Mouse (Mus musculus): ENCODE measurements around the gene Olfr224.
"Not testable (repeated sequence)": the region's sequence is repeated elsewhere in the genome, so short reads cannot be mapped to it uniquely, and the experiment has no call there.

Gene Olfr224

GRCm38 (mm10) chr11:58570405-58570804, at the start of gene Olfr224:
Gene Olfr224 (minus strand): TSS chr11:58570553.
- DNase-seq, result no peak

DNA sequence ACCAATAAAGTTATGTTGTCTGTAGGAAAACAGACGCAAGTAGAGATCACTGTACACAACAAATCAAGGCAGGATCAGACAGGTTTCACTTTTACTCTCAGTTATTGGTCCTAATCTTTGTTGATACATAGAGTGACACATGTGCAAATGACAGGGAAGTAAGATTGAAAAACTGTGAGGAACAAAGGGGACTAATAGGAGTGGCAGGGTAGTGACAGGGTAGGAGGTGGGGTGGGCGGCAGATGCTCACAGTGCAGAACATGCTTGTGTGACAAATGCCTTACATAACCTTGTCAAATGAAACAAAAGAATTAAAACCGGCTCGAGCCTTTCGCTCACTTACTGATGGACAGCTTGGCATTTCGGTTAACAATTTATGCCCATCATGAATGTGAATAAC, 48.4 kb upstream of the Olfr224 start:
- no peak for DNase-seq

DNA sequence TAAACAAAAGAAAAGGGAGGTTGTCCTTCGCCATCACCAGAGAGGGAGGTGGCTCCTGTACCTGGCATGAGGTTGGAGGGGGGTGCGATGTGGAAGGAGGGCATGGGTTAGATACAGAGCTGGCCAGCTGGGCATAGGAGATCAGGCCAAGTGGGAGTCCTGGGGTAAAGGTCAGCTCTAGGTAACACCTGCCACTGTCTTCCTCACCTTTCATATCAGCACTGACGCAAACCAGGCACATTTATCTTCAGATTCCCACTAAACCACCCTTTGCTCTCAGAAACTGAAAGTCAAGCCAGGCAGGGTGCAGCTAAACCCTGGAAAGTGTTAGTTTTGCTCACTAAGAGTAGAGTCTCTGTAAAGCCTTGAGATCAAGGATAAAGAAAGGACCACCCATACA, 48.0 kb upstream of the Olfr224 start:
- no peak for DNase-seq

DNA sequence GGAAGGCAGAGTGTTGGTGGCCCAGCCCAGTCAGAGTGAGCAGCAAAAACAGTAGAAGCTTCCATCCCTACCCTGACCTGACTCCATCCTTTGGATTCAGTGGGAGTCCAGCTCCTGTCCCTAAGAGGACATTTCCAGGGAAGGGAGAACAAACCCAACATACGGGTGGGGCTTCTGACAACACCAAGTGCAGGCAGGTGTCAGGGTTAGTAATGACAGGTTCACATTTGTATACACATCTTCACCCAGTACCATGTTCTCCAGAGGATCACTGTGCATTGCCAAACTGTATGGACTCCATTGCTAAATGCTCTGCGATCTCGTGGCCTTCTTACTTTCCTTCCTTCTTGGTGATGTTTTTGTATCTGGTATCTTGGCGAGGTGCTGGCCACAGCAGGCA, 45.6 kb upstream of the Olfr224 start, which contains the start of gene 2210407C18Rik:
Gene 2210407C18Rik (minus strand): TSS at position 101 of the 400 bp plus-strand sequence.
- no peak for DNase-seq

GRCm38 (mm10) chr11:58614526-58614925, 44.2 kb upstream of the Olfr224 start:
- DNase-seq, result peak in 1 of 2 experiments; percentile 7

- no peak for DNase-seq
Measured at GRCm38 (mm10) chr11:58613359-58613758, 43.0 kb upstream of the Olfr224 start.

DNA sequence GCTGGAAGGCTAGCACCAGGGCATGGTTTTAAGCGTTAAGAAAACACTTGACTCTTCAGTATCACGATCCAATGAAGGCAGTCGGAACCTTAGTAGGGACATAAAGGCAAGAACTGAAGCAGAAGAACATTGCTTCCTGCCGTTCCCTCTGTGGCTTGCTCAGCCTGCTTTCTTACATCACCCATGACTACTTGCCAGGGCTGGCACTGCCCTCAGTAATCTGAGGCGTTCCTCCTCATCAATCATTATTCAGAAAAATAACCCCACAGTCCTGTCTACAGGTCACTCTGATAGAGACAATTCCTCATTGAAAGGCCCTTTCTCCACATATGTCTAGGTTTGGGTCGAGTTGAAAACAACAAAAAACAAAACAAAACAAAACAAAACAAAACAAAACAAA, 36.7 kb upstream of the Olfr224 start:
- no peak for DNase-seq

- DNase-seq, result no peak
Measured at GRCm38 (mm10) chr11:58606177-58606919, 36.0 kb upstream of the Olfr224 start.

DNA sequence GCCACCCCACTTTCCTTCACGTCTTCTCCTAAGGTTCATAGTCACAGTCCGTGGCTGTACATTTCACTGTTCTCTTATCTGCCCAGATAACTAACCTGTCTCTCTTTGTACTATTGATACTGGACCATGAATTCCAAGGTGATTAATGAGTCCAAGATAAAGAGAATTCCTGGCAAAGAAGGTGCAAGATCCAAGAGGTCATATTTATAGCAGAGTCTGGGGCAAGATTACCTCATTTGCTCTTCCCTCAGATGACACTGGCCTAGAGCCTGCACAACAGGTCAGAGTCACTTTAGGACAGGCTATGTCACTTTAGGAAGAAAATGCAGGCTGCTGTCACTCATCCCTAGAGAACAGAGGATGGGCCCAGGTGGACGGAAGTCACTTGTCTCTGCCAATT, 34.9 kb upstream of the Olfr224 start:
- no peak for DNase-seq

- DNase-seq, result no peak
Measured at GRCm38 (mm10) chr11:58604688-58605087, 34.3 kb upstream of the Olfr224 start.

DNA sequence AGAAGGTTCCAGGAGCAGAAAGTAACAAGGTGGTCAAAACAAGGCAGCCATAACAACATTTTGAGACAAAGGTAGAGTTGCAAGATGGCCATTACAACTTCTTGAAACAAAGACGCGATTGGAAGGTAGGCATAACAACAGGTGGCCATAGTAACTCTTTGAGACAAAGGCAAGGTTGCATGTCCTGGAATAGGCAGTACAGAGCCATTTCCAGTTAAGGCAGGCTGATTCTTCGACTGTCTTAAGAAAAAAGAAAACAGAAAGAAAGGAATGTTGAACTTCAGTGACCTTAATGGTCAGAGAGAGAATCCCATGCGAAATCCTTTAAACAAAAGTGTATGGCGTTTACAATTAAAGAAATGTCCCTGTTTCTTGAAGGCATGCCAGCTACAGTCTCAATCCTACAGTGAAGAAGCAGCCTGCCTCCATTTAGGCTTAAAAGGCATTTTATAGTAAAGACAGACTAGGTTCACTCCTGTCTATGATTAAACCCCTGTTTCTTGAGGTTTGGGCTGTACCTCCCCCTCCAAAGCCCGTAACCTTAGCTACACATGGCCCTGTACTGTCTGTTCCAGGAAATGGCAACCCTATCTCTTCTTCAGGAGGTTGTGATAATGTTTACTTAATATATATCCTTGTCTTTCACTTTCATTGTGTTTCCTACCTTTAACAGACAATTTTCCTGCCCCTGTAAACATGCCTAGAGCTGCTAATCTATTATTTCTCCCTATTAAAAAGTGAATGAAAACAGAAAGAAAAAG, 32.6 kb upstream of the Olfr224 start:
- no peak for DNase-seq

GRCm38 (mm10) chr11:58602062-58602461, 31.7 kb upstream of the Olfr224 start:
- DNase-seq, result no peak

DNA sequence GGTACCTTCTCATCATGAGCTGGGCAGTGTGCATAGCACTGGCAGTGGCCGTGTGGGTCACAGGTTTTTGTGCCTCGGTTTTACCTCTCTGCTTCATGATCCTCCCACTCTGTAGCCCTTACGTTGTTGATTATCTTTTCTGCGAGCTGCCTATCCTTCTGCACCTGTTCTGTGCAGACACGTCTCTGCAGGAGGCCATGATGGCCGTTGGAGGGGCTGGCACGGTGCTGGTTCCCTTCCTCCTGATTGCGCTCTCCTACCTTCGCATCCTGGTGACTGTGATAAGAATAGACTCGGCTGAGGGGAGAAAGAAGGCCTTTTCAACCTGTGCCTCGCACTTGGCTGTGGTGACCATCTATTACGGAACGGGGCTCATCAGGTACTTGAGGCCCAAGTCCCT, 27.5 kb upstream of the Olfr224 start:
- DNase-seq, result no peak

GRCm38 (mm10) chr11:58594814-58595213, 24.5 kb upstream of the Olfr224 start, which contains the start of gene Olfr324:
Gene Olfr324 (plus strand): TSS chr11:58595114.
- DNase-seq, result no peak

GRCm38 (mm10) chr11:58588620-58589250, 18.4 kb upstream of the Olfr224 start:
- DNase-seq, result no peak

DNA sequence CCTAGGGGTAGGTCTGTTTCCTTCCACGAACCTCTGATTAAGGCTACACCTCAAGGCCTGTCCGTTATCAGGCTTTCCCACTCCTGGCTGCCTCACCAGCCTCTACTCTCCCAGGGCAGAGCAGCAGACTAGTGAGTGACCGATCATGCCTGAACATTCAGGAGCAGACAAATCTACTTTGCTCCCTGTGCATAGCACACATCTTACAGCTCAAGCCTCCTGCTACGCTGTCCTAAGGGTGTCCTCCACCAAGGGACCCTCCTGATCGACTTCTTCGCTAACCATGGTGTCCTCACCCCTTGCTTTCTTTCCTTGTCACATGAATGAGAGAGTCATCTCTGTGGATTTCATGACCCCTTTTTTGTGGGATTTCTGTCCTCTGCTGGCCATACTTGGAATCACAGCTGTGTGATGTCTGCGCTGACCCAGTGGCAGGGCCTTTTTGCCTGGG, 17.6 kb upstream of the Olfr224 start:
- peak; percentile 31 to 32 for DNase-seq

GRCm38 (mm10) chr11:58578636-58579035, 8.3 kb upstream of the Olfr224 start:
- DNase-seq, result no peak

DNA sequence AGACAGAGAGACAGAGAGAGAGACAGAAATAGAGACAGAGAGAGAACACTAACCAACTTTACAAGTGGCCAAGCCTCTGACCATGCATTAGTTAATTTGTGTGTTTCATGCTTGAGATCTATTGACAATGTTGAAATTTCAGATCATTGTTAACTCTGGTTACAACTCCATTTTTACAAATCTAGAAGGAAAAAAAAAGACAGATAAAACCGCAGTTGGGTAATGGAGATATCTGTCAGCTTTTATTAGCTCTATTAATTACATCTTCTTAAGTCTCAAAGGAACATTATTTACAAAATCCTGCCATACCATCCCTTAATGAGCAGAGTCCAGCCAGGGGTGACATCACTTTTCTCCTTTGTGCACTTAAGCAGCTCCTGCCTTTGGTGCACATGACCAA, 7.1 kb upstream of the Olfr224 start, which contains the start of gene Olfr325:
Gene Olfr325 (plus strand): TSS at position 301 of the 400 bp plus-strand sequence.
- no peak for DNase-seq

GRCm38 (mm10) chr11:58555536-58555935, 14.8 kb downstream of the Olfr224 start, which contains the start of gene Olfr328:
Gene Olfr328 (minus strand): TSS chr11:58555636.
- no peak for DNase-seq

DNA sequence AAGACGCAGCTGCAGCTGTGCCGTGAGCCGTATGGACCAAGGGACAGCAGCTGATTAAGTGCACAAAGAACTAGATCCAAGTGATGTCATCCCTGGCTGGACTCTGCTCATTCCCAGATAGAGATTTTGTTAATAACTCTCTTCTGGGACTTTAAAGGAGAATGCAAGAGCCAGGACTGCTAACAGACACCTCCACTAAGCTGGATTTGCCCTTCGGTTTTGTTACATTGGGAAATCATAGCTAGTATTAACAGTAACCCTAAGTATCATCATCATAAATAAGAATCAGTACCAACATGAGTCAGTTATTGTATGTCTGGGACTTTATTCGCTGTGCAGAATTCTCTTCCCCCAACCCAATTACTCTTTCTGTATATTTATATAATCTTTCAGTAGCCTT, 24.0 kb downstream of the Olfr224 start, which contains the start of gene Olfr329-ps:
Gene Olfr329-ps (minus strand): TSS at position 101 of the 400 bp plus-strand sequence.
- no peak for DNase-seq

- DNase-seq, result not testable (repeated sequence)
Measured at GRCm38 (mm10) chr11:58534736-58535135, 35.6 kb downstream of the Olfr224 start, which contains the start of gene Olfr330. Gene Olfr330 (minus strand): TSS chr11:58534836.

DNA sequence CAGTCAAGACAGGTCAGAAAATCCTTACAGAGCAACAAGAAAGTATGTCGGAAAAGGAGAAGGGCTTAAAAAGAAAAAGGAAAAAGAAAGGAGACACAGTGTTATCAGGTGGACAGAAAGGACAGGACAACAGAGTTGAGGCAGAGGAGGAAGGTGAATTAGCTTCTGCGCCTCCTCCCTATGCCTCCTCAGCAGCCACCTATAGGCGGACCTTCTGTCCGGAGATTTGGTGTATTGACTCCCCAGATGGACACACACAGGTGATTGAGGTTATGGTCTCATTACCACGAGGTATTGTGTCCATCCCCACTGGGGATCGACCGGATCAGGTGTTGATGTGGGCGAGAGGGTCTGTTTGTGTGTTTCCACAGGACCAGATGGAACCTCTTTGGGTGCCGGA, 50.6 kb downstream of the Olfr224 start:
- DNase-seq, result peak; percentile 10 to 23

GRCm38 (mm10) chr11:58518916-58519315, 51.4 kb downstream of the Olfr224 start:
- peak; percentile 47 to 54 for DNase-seq

All from cerebellum, postnatal 36 days (tissue).